Comparison of ENCODE assay signal across 8 mouse cellular contexts in genomic region chr3:101208751-101209150, GRCm38 (mm10).
"Had no signal": no experiment of that assay in that cellular context is flagged by ENCODE, and none has a peak within 500 bp of the region (broad histone marks: within the 10 kb centered on the region; RNA-seq: fewer than 3 reads in every experiment).

No protein-coding gene starts in this region.

- DNase-seq: lung, adult 18-20 months; lung, embryonic 14.5 days; lung, postnatal 10 days; lung, postnatal 36 days; right cerebral cortex, postnatal 14 days; thymus, adult 2 months; thymus, postnatal 25 days; thymus, postnatal 4 days had no signal
